Mouse (Mus musculus) right cerebral cortex, postnatal 10 days (tissue): ENCODE data around the gene Hist1h2bp.
"Not testable (repeated sequence)": the region's sequence is repeated elsewhere in the genome, so short reads cannot be mapped to it uniquely, and the experiment has no call there.

Experiments
- DNase-seq, 2 experiments: peaks; one replicate each; pipeline ENCODE4 v3.0.0; 2021; ENCODE audit warnings: low spot score in 2 of 2

Gene Hist1h2bp

DNA sequence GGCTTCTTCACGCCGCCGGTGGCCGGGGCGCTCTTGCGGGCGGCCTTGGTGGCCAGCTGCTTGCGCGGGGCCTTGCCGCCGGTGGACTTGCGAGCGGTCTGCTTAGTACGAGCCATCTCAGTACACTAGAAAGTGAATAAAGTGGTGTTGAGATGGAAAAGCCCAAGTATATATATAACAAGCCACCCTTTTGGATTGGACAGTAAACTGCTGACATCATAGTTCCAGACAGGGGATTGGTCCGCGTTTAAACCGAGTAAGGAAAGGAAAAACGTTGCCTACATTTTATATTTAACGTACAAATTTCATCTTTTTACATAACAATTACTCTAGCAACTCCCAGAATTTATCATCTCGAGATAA, 4.0 kb upstream of the Hist1h2bp start, which contains the start of gene Hist1h3i:
Hist1h3i (minus strand) TSS at position 116 of the 363 bp plus-strand sequence.
- peak; percentile 65 to 83 for DNase-seq

GRCm38 (mm10) chr13:21783734-21784161, 3.5 kb upstream of the Hist1h2bp start:
- no peak for DNase-seq

- DNase-seq, result no peak
Measured at GRCm38 (mm10) chr13:21784311-21784710, 3.0 kb upstream of the Hist1h2bp start.

- DNase-seq, result no peak
Measured at GRCm38 (mm10) chr13:21786189-21786898, 917 bp upstream of the Hist1h2bp start.

DNA sequence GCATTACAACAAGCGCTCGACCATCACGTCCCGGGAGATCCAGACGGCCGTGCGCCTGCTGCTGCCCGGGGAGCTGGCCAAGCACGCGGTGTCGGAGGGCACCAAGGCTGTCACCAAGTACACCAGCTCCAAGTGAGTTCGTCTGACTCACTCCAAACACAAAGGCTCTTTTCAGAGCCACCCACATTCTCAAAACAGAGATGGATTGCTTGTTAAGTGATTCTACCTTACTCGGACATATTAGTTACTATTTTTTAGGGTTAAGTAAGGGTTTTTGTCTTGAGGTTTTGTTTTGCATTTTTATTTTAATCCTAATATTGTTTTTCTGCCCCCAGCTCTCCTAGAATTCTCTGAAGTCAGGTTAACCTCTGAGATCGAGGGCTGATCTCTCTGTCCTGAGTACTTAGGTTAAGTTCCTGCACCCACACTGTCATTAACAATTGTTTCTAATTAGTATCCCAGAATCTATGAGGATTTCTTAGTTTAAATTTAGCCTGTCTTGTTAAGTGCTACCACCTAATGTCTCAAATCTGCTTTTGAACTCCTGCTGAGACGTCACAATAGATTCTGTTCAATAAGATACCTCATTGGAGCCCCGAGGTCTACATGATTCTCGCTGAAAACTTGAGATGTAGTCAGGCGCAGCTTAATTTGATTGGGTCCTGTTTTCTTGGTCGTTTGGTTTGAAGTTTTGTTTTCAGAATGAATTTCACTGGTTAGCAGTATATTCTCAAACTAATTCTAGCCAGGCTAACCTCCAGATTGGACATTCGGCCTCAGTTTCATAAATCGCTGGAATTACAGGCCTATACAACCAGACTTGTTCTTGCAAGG, 716 bp downstream of the Hist1h2bp start:
- DNase-seq, result no peak

DNA sequence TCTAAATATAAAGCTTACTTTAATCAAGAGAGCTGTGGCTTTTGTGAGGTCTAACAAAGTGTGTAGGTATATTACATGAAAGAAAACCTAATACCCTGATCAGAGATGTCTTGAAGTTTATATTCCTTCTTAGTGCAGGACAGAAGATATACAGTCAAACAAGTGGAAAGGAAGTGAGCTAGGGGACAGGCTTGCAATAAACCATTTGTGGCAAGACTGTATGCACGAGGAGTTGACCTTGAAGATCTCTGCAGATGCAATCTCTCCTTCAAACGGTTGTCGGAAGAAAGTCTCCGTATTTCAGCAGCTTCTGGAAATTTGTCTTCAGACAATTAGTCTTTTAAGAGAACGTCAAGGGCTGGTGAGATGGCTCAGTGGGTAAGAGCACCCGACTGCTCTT, 2.7 kb downstream of the Hist1h2bp start:
- DNase-seq, result no peak

GRCm38 (mm10) chr13:21790601-21791283, 3.5 kb downstream of the Hist1h2bp start:
- DNase-seq, result no peak

- DNase-seq, result no peak
Measured at GRCm38 (mm10) chr13:21795584-21795983, 8.3 kb downstream of the Hist1h2bp start.

GRCm38 (mm10) chr13:21797163-21797562, 9.9 kb downstream of the Hist1h2bp start:
- DNase-seq, result not testable (repeated sequence)

DNA sequence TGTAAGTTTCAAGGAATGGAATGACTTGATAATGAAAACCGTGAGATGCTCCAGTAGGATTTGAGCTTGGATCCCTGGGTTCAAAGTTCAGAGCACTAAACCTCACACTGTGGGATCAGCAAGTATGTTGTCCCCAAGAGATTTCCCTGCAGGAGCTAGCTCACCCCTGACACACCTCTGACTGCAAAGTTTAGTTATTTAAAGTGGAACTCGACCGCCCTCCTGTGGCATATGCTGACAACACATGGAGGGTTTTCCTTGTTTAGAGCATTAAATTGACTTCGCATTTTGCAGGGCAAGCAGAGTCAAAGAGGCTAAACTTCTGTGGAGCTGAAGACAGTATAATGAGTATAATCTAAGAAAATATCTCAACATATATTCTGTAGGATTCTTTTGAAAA, 15.8 kb downstream of the Hist1h2bp start:
- not testable (repeated sequence) for DNase-seq

DNA sequence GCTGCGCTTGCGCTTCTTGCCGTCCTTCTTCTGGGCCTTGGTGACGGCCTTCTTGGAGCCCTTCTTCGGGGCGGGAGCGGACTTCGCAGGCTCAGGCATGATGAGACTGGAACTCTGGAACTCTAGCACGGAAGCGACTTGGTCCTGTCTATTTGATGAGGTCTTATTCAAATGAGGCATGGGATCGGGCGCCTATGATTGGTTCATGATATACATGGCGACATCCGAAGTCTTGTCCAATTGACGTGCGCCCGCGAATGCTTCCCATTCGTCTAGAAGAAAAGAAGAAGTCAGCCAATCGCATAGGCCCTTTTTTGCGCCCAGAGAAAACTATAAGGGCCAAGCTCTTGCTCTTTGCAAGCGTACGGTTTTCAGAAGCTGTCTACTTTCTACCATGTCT, 22.8 kb downstream of the Hist1h2bp start, which contains the start of the genes Hist1h2bq and Hist1h2ao:
Hist1h2bq (minus strand) TSS at position 125 of the 400 bp plus-strand sequence.
Hist1h2ao (plus strand) TSS at position 393 of the 400 bp plus-strand sequence.
- DNase-seq, result not testable (repeated sequence)

- DNase-seq, result not testable (repeated sequence)
Measured at GRCm38 (mm10) chr13:21811074-21811473, 23.8 kb downstream of the Hist1h2bp start.

- peak in 1 of 2 experiments; percentile 39 for DNase-seq
Measured at GRCm38 (mm10) chr13:21811539-21811938, 24.3 kb downstream of the Hist1h2bp start, which contains the start of gene Hist1h4m. Gene Hist1h4m (plus strand): TSS chr13:21811746.

GRCm38 (mm10) chr13:21812092-21812491, 24.8 kb downstream of the Hist1h2bp start:
- DNase-seq, result not testable (repeated sequence)

DNA sequence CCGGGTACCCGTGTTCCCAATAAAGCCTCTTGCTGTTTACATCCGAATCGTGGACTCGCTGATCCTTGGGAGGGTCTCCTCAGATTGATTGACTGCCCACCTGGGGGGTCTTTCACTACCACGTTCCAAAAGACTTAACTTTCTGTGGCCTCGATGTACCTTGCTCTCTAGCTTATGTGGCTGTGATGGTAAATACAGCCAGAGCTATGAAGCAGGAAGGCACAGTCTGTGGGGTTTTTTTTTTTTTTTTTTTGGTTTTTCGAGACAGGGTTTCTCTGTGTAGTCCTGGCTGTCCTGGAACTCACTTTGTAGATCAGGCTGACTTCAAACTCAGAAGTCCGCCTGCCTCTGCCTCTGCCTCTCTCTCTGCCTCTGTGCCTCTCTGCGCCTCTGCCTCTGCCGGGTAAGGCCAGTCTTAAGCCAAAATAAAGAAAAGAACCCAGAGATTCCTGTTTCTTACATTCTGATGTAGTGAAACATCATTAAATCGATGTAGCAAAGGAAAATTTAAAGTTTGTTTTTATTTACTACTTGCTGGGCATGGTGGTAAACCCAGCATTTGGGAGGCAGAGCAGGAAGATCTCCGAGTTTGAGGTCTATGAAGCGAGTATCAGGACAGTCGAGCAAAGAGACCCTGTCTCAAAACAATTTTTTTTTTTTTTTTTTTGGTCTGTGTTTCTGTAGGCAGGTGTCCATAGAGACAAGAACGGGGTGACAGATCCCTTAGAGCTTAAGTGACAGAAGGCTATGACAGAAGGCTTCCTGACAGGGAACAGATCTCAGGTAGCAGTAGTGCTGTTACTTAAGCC, 33.0 kb downstream of the Hist1h2bp start:
- DNase-seq, result not testable (repeated sequence)

GRCm38 (mm10) chr13:21828511-21828910, 41.2 kb downstream of the Hist1h2bp start:
- no peak for DNase-seq

DNA sequence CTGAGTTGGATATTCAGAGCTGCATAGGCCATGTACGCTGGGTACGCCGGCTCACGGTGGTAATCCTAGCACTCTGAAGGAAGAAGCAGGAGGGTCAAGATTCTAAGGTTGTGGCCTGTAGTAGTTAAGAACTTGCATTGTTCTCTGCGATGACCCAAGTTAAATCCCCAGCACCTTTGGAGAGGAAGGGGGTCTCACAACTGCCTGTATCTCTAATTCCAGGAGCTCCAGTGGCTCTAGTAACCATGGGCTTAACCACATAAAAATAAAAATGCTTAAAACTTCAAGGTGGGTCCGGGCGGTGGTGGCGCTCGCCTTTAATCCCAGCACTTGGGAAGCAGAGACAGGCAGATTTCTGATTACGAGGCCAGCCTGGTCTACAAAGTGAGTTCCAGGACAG, 43.1 kb downstream of the Hist1h2bp start:
- no peak for DNase-seq

GRCm38 (mm10) chr13:21831418-21832394, 44.4 kb downstream of the Hist1h2bp start, which contains the start of gene Hist1h4n:
Gene Hist1h4n (minus strand): TSS chr13:21832196.
- peak; percentile 24 to 45 for DNase-seq

- DNase-seq, result not testable (repeated sequence)
Measured at GRCm38 (mm10) chr13:21833461-21833860, 46.2 kb downstream of the Hist1h2bp start, which contains the start of the genes Hist1h2ap and Hist1h2br. Gene Hist1h2ap (minus strand): TSS chr13:21833507. Gene Hist1h2br (plus strand): TSS chr13:21833743.
